Mouse (Mus musculus): ENCODE measurements around the gene Itpkc. TPM values are rescaled to one million over a fixed set of nuclear protein-coding genes. Genes with fewer than 3 reads are reported as not detected.
"Not testable (repeated sequence)": the region's sequence is repeated elsewhere in the genome, so short reads cannot be mapped to it uniquely, and the experiment has no call there.

Itpkc gene
- total RNA-seq (2021): 1 to 10 TPM; 2.3 to 3.6 TPM
- long read RNA-seq, experiment 1, partial matches to known transcripts: 2 of 9 reads
- long read RNA-seq, experiment 1, other reads (novel, unspliced or antisense): 5 of 9 reads
- long read RNA-seq, experiment 2, partial matches to known transcripts: 0 of 4 reads
- long read RNA-seq, experiment 2, other reads (novel, unspliced or antisense): 1 of 4 reads

- peak; percentile 91 for DNase-seq
These were observed at the start of gene Itpkc for GRCm38 (mm10) chr7:27228281-27228821. Gene Itpkc (minus strand): TSS chr7:27228661.

- DNase-seq: no peak
These were observed 48.7 kb upstream of the Itpkc start for GRCm38 (mm10) chr7:27277191-27277590.

GRCm38 (mm10) chr7:27276021-27276420 is 47.6 kb upstream of the Itpkc start:
- no peak for DNase-seq

GRCm38 (mm10) chr7:27274916-27275315 is 46.5 kb upstream of the Itpkc start:
- DNase-seq: no peak

- no peak for DNase-seq
These were observed 45.4 kb upstream of the Itpkc start for GRCm38 (mm10) chr7:27273739-27274351.

- DNase-seq: no peak
These were observed 43.0 kb upstream of the Itpkc start for GRCm38 (mm10) chr7:27271423-27271822.

GRCm38 (mm10) chr7:27266515-27267128 is 38.2 kb upstream of the Itpkc start:
- no peak for DNase-seq

GRCm38 (mm10) chr7:27264761-27265160 is 36.3 kb upstream of the Itpkc start:
- DNase-seq: no peak

- no peak for DNase-seq
These were observed 33.4 kb upstream of the Itpkc start for GRCm38 (mm10) chr7:27261888-27262287.

GRCm38 (mm10) chr7:27260856-27261255 is 32.4 kb upstream of the Itpkc start:
- DNase-seq: no peak

- DNase-seq: no peak
These were observed 31.3 kb upstream of the Itpkc start for GRCm38 (mm10) chr7:27259771-27260170.

GRCm38 (mm10) chr7:27259271-27259721 is 30.8 kb upstream of the Itpkc start:
- DNase-seq: no peak

- DNase-seq: peak; percentile 92
These were observed 29.9 kb upstream of the Itpkc start, which contains the start of gene Numbl for GRCm38 (mm10) chr7:27258205-27258899. Gene Numbl (plus strand): TSS chr7:27258433.

- no peak for DNase-seq
These were observed 29.4 kb upstream of the Itpkc start for GRCm38 (mm10) chr7:27257852-27258204.

GRCm38 (mm10) chr7:27257046-27257851 is 28.8 kb upstream of the Itpkc start:
- DNase-seq: peak; percentile 51

GRCm38 (mm10) chr7:27255721-27256120 is 27.3 kb upstream of the Itpkc start:
- no peak for DNase-seq

- no peak for DNase-seq
These were observed 23.5 kb upstream of the Itpkc start for GRCm38 (mm10) chr7:27251946-27252345.

GRCm38 (mm10) chr7:27249928-27250327 is 21.5 kb upstream of the Itpkc start:
- DNase-seq: no peak

GRCm38 (mm10) chr7:27249146-27249545 is 20.7 kb upstream of the Itpkc start:
- no peak for DNase-seq

- DNase-seq: not testable (repeated sequence)
These were observed 15.6 kb upstream of the Itpkc start for GRCm38 (mm10) chr7:27244088-27244487.

GRCm38 (mm10) chr7:27243211-27243610 is 14.8 kb upstream of the Itpkc start:
- DNase-seq: peak; percentile 72

- DNase-seq: no peak
These were observed 10.1 kb upstream of the Itpkc start for GRCm38 (mm10) chr7:27238568-27238967.

All from gastrocnemius, postnatal 25 days (tissue).